Mouse (Mus musculus) bone marrow, adult 2 months (tissue): ENCODE measurements at regions not wholly inside any gene's neighbourhood (a gene's known extent, or its start where the extent isn't known, plus 50 kb on each side); places are given as distances from the start of the nearest gene placed in this dataset.

Source experiments
- CTCF ChIP-seq: fragments of 200-500 bp; IDR thresholded peaks from 2 replicates; pipeline ENCODE4 v1.5.1; 2011; ENCODE audit warnings: low read length, control low read depth; ENCODE audit not compliant: control insufficient read depth, insufficient read depth
- POLR2A ChIP-seq: fragments of 200-500 bp; IDR thresholded peaks from 2 replicates; pipeline ENCODE4 v1.6.1; 2011; ENCODE audit warnings: low read depth, mild to moderate bottlenecking, control low read depth, low read length, borderline replicate concordance; ENCODE audit not compliant: control insufficient read depth

DNA sequence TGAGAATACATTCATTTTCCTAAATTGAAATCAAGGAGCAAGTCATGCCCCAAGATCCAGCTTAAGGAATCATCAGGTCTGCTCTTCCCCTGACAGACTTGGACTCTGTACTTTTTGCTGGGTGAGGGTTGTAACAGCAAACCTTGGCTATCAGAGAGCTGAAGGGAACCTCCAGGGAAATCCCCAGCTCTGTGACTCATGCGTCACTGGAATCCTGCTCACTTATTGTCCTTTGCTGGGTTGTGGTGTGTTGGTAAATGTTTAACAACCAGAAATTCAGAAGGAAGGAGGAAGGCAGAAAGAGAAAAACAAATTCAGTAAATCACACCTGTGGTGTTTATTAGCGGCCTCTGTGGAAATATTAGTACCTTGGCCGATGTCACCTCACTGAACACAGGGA is 184.8 kb downstream of the Rnd3 start:
- TF ChIP-seq CTCF (no peak), POLR2A (no peak)
